Mouse (Mus musculus) gastrocnemius, postnatal 10 days (tissue): ENCODE measurements around the gene Tagap. TPM values are rescaled to one million over a fixed set of nuclear protein-coding genes. Genes with fewer than 3 reads are reported as not detected.

Experiments
- DNase-seq: peaks from one replicate; pipeline ENCODE4 v3.0.0; 2021; ENCODE audit warnings: mixed read lengths
- long read RNA-seq, 2 experiments: library from polyadenylated mRNA; stranded (forward); transcript quantifications; one replicate each; pipeline ENCODE4 v2.0.0; 2021
- total RNA-seq, 2 experiments: library from RNA; stranded (reverse); gene quantifications; 2 replicates each; pipeline ENCODE4 v1.2.3; 2021

Gene Tagap
- total RNA-seq, result 1 to 10 TPM; 1.4 to 1.5 TPM
- long read RNA-seq, experiment 1, partial matches to known transcripts, result 0 of 1 reads
- long read RNA-seq, experiment 1, other reads (novel, unspliced or antisense), result 1 of 1 reads
- long read RNA-seq, experiment 2, partial matches to known transcripts, result 0 of 1 reads
- long read RNA-seq, experiment 2, other reads (novel, unspliced or antisense), result 1 of 1 reads

DNA sequence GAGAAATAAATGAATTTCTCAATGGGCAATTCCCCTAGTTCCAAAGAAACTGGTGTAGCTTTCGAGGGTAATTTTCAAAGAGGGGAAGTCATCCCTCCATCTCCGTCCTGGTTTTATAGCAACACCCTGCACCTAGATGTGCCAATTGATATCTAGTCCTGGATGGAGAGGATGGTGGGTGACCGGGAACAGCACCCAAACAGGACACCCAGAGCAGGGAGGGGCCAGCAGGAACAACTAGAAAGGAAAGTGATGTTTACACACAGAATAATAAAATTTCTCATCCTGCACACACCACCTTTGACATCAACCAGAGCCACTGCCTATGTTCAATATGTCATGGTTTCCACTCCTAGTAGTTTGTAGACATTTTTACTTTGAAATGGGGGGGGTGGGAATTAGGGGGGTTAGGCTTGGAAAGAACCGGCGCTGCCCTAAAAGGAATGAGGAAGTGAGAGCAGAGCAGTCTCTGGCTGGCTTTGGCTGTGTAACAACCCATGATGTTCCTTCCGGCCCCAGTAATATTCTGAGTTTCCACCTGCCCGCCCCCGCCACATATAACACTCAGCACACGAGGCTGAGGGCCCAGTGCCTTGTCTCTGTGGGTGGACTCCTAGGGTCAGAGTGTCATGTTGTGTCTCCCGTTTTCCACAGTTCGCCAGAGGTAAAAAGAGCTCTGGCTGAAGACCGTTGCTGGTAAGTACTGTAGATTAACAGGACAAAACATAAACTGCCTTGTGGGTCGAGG, at the start of gene Tagap:
Gene Tagap (plus strand): TSS at position 588 of the 748 bp plus-strand sequence.
- no peak for DNase-seq

DNA sequence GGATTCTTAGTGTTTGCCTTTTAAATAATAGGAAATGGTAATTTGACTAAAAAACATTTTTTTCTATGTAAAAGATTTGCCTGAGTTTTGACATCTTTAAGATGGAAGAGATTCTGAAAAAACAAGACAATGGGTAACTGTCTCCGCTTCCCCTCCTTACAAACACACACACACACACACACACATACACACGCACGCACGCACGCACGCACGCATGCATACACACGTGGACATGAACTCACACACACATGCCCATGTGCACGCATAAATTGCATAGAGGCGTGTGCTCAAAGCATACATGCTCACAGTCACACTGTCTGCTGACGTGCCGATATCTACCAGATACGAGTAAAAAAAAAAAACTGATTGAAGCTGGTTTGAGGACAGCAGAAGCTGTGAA, 49.3 kb upstream of the Tagap start:
- DNase-seq, result no peak

DNA sequence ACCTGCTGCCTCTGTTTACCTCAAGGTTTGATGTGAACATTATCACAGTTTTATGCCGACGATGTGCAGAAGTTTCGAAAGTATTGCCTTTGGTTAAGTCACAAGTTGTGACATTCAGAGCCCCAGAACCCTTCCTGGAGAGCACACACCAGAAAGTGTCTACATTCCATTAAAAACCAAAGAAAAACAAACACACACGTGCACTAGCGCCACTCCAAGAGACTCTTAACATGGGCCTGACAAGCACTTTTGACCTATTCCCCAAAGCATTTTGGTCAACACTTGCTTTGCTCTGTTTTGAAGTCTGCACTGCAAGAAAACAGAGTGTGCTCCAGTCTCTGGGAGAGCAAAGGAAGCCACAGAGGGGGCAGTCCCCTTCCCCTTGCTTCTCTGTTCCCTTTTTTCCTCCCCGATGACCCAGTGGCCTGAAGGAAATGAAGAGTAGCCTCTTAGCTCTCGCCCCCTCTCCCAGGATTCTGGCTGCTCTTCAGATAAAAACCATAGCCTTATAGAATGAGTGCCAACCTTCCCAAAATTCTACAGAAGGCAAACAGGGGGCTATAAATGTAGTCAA, 48.5 kb upstream of the Tagap start:
- no peak for DNase-seq

DNA sequence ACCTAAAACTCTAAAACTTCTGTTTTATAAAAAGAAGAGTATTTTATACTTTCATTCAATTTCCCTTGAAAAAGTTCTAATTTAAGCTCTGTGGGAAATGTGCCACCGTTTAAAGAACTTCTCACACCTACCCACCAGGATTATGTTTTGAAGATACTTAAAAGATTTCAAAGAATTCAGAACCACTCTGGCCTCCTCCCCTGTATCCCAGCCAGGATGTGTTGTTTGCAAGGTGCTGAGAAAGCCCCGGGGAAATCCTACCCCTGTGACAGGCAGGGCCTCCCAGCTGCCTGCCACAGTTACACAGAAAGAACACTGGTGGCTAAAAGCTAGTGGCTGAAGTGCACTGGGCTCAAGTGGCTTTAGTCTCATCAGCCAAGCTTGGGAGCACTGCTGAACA, 47.9 kb upstream of the Tagap start:
- DNase-seq, result no peak

DNA sequence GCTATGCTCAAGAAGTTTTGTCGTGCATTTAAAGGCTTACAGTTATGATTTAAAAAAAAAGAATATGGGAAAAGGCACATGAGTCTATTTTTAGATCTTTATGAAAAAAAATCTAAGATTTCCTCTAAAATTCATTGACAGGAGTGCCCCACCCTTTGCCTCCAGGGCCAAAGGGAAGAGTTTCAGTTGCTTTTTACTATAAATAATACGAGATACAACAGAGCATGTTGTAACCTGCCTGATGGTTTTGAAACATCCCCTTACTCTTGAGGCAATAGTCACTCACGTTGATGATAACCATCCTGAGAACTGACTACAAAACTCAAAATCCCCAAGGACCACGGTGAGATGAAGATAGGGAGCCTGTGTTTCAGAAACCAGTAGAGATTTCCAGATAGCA, 46.3 kb upstream of the Tagap start:
- DNase-seq, result no peak

DNA sequence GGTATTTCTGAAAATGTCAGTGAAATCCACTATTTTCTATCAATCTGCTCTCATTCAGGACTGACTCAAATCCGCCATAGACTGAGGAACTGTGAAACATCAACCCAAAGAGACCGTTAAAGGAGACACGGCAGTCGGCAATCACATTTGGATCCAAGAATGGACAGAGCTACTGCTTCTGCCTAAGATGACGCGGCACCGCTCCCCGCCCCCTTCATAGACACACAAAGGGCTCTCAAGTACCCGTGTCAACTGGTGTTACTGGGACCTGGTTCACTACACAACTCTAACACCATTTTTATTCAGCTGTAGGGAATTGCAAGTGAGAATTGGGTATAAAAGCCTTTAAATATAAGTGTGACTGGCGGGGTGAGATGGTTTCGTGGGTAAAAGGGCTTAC, 42.7 kb upstream of the Tagap start:
- DNase-seq, result no peak

DNA sequence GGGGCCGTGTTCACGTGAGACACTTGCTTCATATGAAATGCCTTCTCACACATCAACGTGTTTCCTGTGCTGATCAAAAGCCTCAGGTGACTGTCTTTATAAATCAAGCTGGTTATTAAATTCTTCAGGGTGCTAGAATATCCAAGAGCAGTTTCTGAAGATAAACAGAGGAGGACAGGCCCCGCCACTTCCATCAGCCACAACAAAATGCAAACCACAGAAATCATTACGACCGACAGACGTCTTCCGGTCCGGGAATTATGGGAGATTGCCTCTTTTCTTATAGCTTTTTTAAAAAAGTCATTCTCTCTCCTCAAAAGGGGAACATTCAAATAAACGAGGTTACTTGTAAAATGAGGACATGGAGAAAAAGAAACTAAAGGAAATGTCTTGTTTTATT, 41.2 kb upstream of the Tagap start:
- no peak for DNase-seq

DNA sequence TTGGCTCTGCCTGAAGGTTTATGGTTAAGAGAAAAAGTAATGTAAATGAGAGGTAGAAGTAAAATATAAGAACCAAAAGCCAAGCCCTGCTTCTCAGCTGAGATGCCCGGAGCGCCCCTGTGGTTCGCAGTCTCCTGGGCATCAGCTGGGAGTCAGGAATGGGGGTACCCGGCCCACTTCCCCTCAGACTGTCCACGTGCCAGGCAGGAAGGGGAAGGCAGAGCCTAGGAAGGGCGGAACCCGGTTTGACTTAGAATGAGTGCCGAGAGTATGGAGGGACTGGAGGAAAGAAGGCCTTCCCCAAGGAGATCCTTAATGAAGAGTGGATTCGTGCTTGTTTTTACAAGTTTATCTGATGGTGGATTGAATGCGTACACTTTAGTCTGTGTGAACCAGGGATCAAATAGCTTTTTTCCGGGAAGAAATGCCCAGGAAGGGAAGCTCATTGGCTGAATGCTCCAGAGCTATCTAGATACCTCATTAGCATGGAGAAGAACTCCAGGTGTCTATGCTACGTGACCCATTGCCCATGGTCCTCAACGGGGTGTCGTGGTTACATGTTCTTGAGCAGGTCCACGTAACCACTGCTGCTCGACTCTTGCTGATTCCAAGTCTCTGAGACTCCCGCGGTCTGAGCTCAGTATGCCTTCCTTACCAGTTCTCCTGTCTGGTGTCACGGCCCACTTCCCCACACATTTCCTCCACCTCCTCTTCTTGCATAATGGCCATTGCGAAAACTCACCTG, 38.6 kb upstream of the Tagap start:
- DNase-seq, result no peak

DNA sequence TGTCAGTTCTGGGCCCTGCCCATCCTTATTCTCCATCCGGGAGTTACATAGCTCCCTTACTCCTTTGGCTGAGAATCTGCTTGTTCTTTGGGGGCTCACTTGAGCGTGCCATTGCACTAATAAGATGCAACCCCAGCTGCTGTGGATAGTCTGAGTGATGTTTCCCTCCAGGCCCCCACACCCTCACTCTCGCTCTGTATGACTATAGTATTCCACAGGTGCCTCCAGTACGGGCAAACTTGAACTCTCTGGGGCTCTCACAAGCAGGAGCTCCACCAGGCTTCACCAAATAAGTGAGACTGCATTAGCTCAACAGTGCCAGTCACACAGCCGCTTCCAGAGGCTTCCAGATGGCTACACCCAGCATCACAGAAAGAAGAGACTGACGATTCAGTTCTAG, 37.5 kb upstream of the Tagap start:
- no peak for DNase-seq

DNA sequence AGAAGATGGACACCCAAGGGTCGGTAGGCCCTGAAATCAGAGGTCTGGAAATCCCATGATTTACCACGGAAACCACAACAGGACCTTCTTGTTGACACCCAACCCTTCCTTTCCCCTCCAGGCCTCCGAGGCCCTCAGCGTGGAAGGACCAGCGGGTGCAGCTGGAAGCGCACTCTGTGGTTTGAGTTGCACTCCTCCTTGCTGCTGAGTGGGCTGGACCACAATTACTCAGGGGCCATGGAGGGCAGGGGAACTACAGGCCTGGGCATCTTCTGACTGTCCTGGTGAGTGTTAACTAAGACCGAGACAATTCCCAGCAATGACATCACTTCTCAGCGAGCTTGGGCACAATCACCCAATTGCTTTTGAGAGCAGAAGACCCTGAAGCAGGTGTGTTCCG, 36.8 kb upstream of the Tagap start:
- DNase-seq, result no peak

DNA sequence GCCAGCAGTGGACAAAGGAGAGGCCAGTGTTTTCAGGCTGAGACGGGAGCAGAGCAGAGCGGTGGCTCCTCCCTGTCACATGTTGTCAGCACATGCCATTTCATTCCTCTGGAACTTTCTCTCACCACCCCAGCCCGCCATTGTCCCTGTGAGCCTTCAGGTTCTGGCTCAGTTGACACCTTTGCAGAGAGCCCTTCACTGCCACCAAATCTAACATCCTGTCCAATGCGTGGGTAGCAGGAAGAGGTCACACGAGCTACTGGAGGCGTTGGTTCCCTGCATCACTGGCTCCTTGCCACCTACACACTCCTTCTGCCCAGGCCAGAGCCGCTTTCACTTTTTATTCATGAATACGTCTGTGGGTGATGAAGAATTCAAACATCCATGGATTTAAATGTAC, 33.1 kb upstream of the Tagap start:
- DNase-seq, result no peak

DNA sequence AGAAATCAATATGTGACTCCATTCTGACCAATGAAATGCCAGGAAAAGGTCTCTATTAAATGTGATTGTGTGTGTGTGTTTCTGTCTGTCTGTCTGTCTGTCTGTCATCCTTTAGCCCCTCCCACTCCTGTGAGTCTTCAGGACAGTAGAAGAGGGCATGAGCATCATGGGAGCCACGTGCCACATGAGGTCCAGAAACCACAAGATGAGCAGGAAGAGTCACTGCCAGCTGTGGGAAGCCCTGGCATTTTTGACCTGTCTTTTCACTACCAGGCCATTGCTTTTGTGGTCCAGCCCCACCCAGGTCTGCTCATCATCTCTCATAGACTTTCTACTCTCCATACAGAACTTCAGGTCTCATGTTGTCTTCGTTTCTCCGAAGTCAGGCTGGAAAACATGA, 31.7 kb upstream of the Tagap start:
- DNase-seq, result no peak

DNA sequence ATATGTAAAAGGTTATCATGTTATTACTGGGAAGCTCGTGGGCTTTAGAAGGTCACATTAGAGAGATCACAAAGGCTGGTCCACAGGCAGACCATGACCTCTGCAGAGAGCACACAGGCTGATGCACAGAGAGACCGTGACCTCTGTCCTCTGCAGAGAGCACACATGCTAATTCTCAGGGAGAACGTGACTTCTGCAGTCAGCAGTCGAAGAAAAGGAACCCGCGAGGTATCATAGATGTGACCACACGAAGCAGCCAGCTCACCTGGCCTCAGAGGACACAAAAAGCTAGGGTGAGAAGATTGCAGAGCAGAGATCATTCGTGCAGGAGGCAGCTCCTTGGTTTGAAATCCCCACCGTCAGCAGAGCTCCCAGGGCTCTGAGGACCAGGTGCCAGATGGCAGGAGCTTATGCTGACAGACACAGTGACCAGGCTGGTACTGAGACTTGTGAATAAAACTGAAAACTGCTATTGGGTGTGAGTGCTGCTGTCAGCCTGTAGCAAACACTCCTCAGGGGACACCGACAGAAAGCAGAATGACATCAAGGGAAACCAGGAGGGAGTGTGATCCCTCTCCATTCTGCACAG, 29.7 kb upstream of the Tagap start:
- no peak for DNase-seq

DNA sequence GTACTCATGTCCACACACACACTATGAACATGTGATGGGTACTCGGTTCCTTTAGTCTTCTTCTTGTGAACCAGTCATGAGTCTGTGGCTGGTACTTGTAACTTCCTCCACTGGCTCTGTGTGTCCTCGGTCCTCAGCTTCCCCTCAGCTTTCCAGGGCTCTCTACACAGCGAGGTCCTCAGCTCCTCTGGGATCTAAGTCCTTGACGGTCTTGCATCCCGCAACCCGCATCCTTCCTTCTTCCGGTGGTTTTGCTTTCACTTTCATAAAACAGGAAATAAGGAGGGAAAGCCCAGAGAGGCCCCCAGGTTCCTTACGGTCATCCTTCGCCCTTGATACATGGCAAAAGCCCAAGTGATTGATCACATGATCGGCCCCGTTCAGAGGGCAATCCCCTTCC, 28.7 kb upstream of the Tagap start:
- DNase-seq, result no peak

DNA sequence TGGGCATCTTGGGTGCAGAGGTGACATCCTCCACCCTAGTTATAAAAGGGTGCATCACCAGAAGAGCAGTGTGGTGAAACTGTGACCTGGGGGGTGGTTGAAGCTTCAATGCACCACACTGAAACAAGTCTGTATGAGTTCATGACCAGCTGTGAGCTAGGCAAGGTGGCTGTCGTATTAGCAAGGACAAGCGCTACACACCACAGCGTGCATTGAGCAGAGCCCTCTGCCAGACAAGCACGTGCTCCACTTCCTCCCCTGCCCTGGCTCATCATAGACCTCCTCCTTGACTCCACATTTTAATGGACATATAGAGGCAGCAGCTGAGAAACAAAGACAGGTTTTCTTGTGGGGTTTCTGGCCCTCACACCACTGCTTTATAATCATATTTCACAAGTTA, 28.0 kb upstream of the Tagap start:
- DNase-seq, result no peak

DNA sequence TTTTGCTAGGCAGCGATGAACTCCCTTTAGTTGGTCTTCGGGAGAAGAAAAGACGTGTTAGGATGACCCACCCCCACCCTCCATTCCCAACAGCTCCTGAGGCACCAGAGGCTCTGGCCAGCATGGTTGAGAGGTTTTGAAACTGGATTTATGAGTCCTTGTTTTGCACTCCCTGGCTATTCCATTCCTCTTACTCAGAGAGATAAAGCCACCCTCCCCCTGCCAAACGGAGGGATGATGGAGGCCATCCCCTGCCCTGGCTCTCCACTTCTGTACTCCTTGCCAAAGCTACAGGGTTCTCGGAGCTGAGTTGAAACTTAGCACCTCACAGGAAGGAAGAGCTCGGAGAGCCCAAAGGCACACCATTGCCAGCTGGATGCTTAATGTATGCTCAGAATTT, 26.6 kb upstream of the Tagap start:
- DNase-seq, result no peak

DNA sequence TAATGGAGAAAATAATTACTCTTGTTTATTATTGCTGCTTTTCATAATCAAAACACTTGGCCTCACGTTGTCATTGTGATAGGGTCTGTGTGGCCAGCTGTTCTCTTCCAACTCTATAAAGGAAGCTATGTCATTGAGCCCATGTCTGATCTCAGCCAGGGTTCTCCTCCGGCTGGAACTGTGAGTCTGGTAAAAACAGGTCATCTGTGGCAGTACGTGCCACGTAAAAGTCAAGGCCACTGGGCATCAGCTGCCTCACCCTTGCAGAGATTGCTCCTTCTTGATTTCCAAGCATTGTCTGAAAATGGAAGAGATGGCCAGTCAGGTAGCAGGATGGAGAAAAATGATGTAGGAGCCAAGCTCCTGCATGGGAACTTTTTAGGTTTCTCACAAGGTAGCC, 25.8 kb upstream of the Tagap start:
- DNase-seq, result no peak

DNA sequence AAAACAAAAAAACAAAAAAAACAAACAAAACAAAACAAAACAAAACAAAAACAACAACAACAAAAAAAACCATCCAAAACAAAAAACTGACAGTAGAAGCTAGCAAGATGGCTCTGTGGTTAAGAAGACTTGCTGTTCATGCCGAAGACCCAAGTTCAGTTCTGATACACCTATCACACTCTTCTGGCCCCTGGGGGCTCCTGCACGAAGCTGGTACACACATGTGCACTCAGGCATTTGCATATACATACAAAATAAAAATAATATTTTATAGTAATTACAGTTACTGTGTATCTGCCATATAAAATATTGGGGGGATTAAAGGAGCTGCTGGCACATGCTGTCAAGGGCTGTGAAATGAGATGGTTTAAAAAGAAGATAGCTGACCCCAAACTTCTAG, 24.3 kb upstream of the Tagap start:
- DNase-seq, result no peak

DNA sequence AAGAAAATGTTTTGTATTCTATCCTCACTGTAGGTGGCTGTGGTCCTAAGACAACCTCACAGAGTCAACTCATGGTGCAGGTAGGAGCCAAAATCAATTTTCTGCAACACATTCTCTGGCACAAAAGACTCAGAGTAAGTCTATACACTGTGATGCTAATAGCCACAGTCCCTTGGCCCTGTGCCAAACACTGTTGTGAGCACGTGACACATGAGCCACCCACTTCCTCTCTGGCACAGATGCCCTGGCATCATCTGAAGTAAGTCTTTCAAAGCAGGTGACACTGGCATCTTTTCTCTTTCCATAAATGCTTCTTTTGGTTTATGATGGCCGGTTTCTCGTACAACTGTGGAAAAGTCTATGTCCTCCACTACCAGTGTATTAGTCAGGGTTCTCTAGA, 23.4 kb upstream of the Tagap start:
- DNase-seq, result peak; percentile 16

DNA sequence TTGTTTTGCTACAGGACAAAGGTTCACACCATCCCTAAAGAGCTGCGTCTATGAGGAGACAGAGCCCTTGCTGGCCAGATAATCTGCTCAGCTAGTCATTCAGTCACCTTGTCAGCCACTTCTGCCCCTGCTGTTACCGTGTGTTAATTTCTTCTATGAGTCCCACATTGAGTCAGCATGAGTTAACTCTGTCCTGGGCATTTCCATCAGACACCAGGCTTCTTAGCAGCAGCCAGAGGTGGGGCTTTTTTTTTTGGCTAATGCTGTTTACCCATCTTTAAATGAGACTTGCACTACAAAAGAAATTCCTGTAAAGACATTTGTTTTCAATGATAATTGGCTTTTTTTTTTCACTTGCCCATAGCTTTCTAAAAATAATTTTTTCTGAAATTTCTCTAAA, 20.8 kb upstream of the Tagap start:
- DNase-seq, result no peak

DNA sequence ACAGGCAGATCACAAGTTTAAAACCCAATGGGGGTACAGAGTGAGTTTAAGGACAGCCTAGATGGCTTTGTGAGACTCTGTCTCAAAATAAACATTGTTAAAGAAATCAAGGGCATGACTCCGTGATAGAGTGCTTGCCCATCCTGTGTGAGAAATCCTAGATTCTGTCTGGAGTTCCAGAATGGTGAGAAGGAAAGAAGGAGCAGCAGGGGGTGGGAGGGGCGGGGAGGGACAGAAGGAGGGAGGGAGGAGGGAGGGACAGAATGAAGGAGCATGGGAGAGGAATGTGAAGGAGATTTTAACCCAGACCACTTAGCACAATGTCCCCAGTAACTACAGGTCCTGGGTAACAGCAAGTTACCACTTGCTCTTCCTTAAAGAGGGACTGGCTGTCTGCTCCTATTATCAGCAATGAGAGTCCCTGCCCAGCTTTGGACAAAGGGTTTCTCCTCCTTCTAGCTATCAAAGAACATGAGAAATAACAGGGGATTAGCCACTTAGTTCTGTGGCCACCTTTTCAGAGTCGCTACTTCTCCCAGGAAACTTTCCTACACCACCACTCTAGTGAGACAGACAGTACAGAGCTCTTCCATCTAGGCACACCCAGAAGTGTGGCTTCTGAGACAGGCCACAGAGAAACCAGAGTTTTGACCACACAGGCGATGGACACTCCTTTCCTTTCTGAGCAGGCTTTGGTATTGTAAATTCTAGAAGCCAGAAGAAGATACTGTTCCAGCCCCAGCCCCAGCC, 19.7 kb upstream of the Tagap start:
- DNase-seq, result no peak

DNA sequence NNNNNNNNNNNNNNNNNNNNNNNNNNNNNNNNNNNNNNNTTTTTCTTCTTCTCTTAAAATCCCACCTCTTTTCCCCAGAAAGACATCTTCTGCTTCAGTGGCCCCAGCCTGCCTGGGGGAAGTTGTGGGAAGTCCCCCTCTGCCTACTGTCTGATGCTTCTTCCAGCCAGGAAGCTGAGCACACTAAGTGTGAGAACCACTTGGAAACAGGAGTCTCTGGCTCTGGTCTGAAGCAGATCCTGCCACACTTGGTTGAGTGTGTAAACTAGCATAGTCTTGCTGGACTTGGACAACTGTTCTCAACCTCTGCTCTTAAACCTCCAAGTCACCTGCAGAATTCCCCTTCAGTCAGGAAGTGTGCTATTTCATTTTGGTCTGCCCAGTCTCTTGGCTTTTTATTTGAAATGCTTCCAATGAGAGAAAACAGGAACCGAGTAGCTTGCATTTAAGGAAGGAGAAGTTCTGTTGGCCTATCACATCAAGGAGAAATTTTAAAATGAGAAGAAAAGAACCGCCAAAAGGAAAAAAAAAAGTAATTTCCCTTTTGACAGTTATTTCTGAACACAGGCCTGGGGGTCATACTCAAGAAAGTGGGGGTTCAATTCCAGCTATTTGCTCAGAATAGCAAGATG, 11.1 kb upstream of the Tagap start:
- no peak for DNase-seq
